Mouse (Mus musculus) midbrain, embryonic 16.5 days (tissue): ENCODE data around the gene Gabarap. TPM values are rescaled to one million over a fixed set of nuclear protein-coding genes. Genes with fewer than 3 reads are reported as not detected.

Experiments
- ATAC-seq: fragments of 200-750 bp; cut with Nextera tagmentation; 2 replicates; pipeline ENCODE4 v1.8.0; 2017; ENCODE audit warnings: moderate TSS enrichment
- H3K27ac ChIP-seq: fragments of 300-500 bp; sonication (generic); 2 replicates; pipeline ENCODE4 v1.5.1; 2014; ENCODE audit warnings: mild to moderate bottlenecking, low read length, mixed read lengths
- H3K27me3 ChIP-seq: fragments of 300-500 bp; sonication (generic); 2 replicates; pipeline ENCODE4 v1.6.1; 2014; ENCODE audit warnings: low read depth, low read length, mixed read lengths; ENCODE audit not compliant: control insufficient read depth, insufficient read depth
- H3K36me3 ChIP-seq: fragments of 300-500 bp; sonication (generic); 2 replicates; pipeline ENCODE4 v1.6.1; 2014; ENCODE audit warnings: mild to moderate bottlenecking, low read length, moderate library complexity, mixed read lengths; ENCODE audit not compliant: control insufficient read depth, insufficient read depth
- H3K4me1 ChIP-seq: fragments of 300-500 bp; sonication (generic); 2 replicates; pipeline ENCODE4 v1.6.1; 2014; ENCODE audit warnings: mild to moderate bottlenecking, low read length, mixed read lengths; ENCODE audit not compliant: control insufficient read depth, insufficient read depth
- H3K4me2 ChIP-seq: fragments of 300-500 bp; sonication (generic); 2 replicates; pipeline ENCODE4 v1.6.1; 2014; ENCODE audit warnings: mild to moderate bottlenecking, low read length, mixed read lengths
- H3K4me3 ChIP-seq: fragments of 300-500 bp; sonication (generic); 2 replicates; pipeline ENCODE4 v1.5.1; 2014; ENCODE audit warnings: low read depth, mild to moderate bottlenecking, low read length, moderate library complexity, mixed read lengths
- H3K9ac ChIP-seq: fragments of 300-500 bp; sonication (generic); 2 replicates; pipeline ENCODE4 v1.6.1; 2014; ENCODE audit warnings: low read depth, low read length, mixed read lengths
- H3K9me3 ChIP-seq: fragments of 300-500 bp; sonication (generic); replicated peaks from 2 replicates; pipeline ENCODE4 v1.6.1; 2014; ENCODE audit warnings: mild to moderate bottlenecking, low read length, mixed read lengths; ENCODE audit not compliant: control insufficient read depth, poor library complexity, severe bottlenecking
- WGBS: fragments of 180-500 bp; shearing (Covaris S2); extraction: QIAGEN DNeasy Blood & Tissue Kit; methylation state at CpG from one replicate; pipeline ENCODE4 v1.1.7; 2014; 5-methylcytosine and 5-hydroxymethylcytosine counted together
- polyA plus RNA-seq: library from polyadenylated mRNA; unstranded; fragments of >200 nt; fragmentation: Nextera tagmentation; extraction: Ambion mirVana; gene quantifications from 2 replicates; pipeline ENCODE4 v1.2.1, GENCODE M21; 2015

Gene Gabarap
- polyA plus RNA-seq, 1 experiment from 2014 or later, result 527 TPM

GRCm38 (mm10) chr11:70000396-70000898, 9.5 kb downstream of the Gabarap start, which contains the start of gene Dvl2:
Gene Dvl2, plus strand, starts transcription at chr11:70000595.
- peak within 1 kb of the TSS; percentile 90 for H3K9ac ChIP-seq
- H3K27me3 ChIP-seq, result no peaks in the 10 kb centered on the region
- H3K36me3 ChIP-seq, result peaks cover 7% of the 10 kb centered on the region
- no peaks in the 10 kb centered on the region for H3K9me3 ChIP-seq
- peak within 1 kb of the TSS; percentile 98 for H3K27ac ChIP-seq
- H3K4me1 ChIP-seq, result peaks cover 42% of the 10 kb centered on the region
- WGBS, result under 1% methylated on average over 47 of the region's 48 CpGs
- H3K4me3 ChIP-seq, result peak within 1 kb of the TSS; percentile 89
- peak within 1 kb of the TSS; percentile 99 for H3K4me2 ChIP-seq
- peak; percentile 67 for ATAC-seq

GRCm38 (mm10) chr11:70001159-70001558, 10.2 kb downstream of the Gabarap start:
- H3K27ac ChIP-seq, result peak overlapping the region; percentile 98
- peak overlapping the region; percentile 99 for H3K4me2 ChIP-seq
- no peaks in the 10 kb centered on the region for H3K27me3 ChIP-seq
- H3K4me3 ChIP-seq, result peak overlapping the region; percentile 89
- peaks cover 42% of the 10 kb centered on the region for H3K4me1 ChIP-seq
- 13% methylated on average over 8 of the region's 8 CpGs for WGBS
- H3K9me3 ChIP-seq, result no peaks in the 10 kb centered on the region
- no peak for ATAC-seq
- H3K9ac ChIP-seq, result peak overlapping the region; percentile 90
- peaks cover 12% of the 10 kb centered on the region for H3K36me3 ChIP-seq

- H3K27ac ChIP-seq, result no peak overlapping the region
- H3K4me2 ChIP-seq, result peak overlapping the region; percentile 99
- H3K9ac ChIP-seq, result no peak overlapping the region
- H3K9me3 ChIP-seq, result no peaks in the 10 kb centered on the region
- H3K27me3 ChIP-seq, result no peaks in the 10 kb centered on the region
- H3K4me1 ChIP-seq, result peaks cover 42% of the 10 kb centered on the region
- H3K36me3 ChIP-seq, result peaks cover 18% of the 10 kb centered on the region
- no peak for ATAC-seq
- peak overlapping the region; percentile 89 for H3K4me3 ChIP-seq
Observed at GRCm38 (mm10) chr11:70001865-70002264, 10.9 kb downstream of the Gabarap start.

GRCm38 (mm10) chr11:70002471-70002870, 11.5 kb downstream of the Gabarap start:
- Histone ChIP-seq H3K27ac (no peak overlapping the region), H3K4me2 (peak overlapping the region; percentile 99), H3K9ac (peak overlapping the region; percentile 2; the same call in 1 of the 2 replicates), H3K27me3 (no peaks in the 10 kb centered on the region), H3K4me1 (peaks cover 41% of the 10 kb centered on the region), H3K4me3 (peak overlapping the region; percentile 89; the same call in 1 of the 2 replicates), H3K9me3 (no peaks in the 10 kb centered on the region), H3K36me3 (peaks cover 24% of the 10 kb centered on the region)
- no peak for ATAC-seq
- 95% methylated on average over 2 of the region's 2 CpGs for WGBS

- Histone ChIP-seq H3K4me1 (peaks cover 30% of the 10 kb centered on the region), H3K27me3 (no peaks in the 10 kb centered on the region), H3K36me3 (peaks cover 46% of the 10 kb centered on the region), H3K27ac (no peak overlapping the region), H3K9me3 (no peaks in the 10 kb centered on the region), H3K4me3 (no peak overlapping the region), H3K4me2 (no peak overlapping the region), H3K9ac (no peak overlapping the region)
- 53% methylated on average over 5 of the region's 5 CpGs for WGBS
- ATAC-seq, result no peak
Observed at GRCm38 (mm10) chr11:70005521-70005920, 14.6 kb downstream of the Gabarap start.

- Histone ChIP-seq H3K4me2 (no peak overlapping the region), H3K27ac (no peak overlapping the region), H3K4me3 (no peak overlapping the region), H3K9ac (no peak overlapping the region), H3K9me3 (no peaks in the 10 kb centered on the region), H3K36me3 (peaks cover 63% of the 10 kb centered on the region), H3K27me3 (no peaks in the 10 kb centered on the region), H3K4me1 (peaks cover 8% of the 10 kb centered on the region)
- whole genome bisulfite sequencing, result 92% methylated on average over 6 of the region's 6 CpGs
- no peak for ATAC-seq
Observed at GRCm38 (mm10) chr11:70010033-70010432, 19.1 kb downstream of the Gabarap start.

GRCm38 (mm10) chr11:70010548-70010947, 19.6 kb downstream of the Gabarap start:
- Histone ChIP-seq H3K4me1 (peaks cover 8% of the 10 kb centered on the region), H3K36me3 (peaks cover 63% of the 10 kb centered on the region), H3K4me3 (no peak overlapping the region), H3K27me3 (no peaks in the 10 kb centered on the region), H3K27ac (no peak overlapping the region), H3K9ac (no peak overlapping the region), H3K9me3 (no peaks in the 10 kb centered on the region), H3K4me2 (no peak overlapping the region)
- WGBS, result 90% methylated on average over 12 of the region's 12 CpGs
- ATAC-seq, result no peak

GRCm38 (mm10) chr11:70010961-70011360, 20.0 kb downstream of the Gabarap start:
- Histone ChIP-seq H3K4me1 (peaks cover 10% of the 10 kb centered on the region), H3K4me3 (no peak overlapping the region), H3K36me3 (peaks cover 60% of the 10 kb centered on the region), H3K27me3 (no peaks in the 10 kb centered on the region), H3K4me2 (no peak overlapping the region), H3K9me3 (no peaks in the 10 kb centered on the region), H3K27ac (no peak overlapping the region), H3K9ac (no peak overlapping the region)
- WGBS, result 76% methylated on average over 10 of the region's 10 CpGs
- no peak for ATAC-seq

GRCm38 (mm10) chr11:70012931-70013330, 22.0 kb downstream of the Gabarap start:
- no peak overlapping the region for H3K4me3 ChIP-seq
- no peak overlapping the region for H3K4me2 ChIP-seq
- no peak overlapping the region for H3K27ac ChIP-seq
- no peak overlapping the region for H3K9ac ChIP-seq
- peaks cover 41% of the 10 kb centered on the region for H3K36me3 ChIP-seq
- peaks cover 22% of the 10 kb centered on the region for H3K4me1 ChIP-seq
- 85% methylated on average over 9 of the region's 9 CpGs for WGBS
- no peaks in the 10 kb centered on the region for H3K9me3 ChIP-seq
- no peak for ATAC-seq
- no peaks in the 10 kb centered on the region for H3K27me3 ChIP-seq
